Mouse (Mus musculus): Measurements from ENCODE around the gene Nrxn1. TPM values are rescaled to one million over a fixed set of nuclear protein-coding genes. Genes with fewer than 3 reads are reported as not detected.
"Not testable (repeated sequence)": the region's sequence is repeated elsewhere in the genome, so short reads cannot be mapped to it uniquely, and the experiment has no call there.

Nrxn1 gene
- total and polyA plus RNA-seq, 2 experiments from 2014 or later: 242 to 376 TPM

GRCm38 (mm10) chr17:90546806-90547205 lies 546.1 kb downstream of the Nrxn1 start:
- WGBS: 38% methylated on average over 4 of the region's 4 CpGs
- Histone ChIP-seq H3K36me3 (ENCODE audit: insufficient read depth) (no peaks in the 10 kb centered on the region), H3K4me1 (ENCODE audit: insufficient read depth) (0 out of 2 replicates have a peak, but pooled peaks cover 8% of the 10 kb centered on the region), H3K9me3 (ENCODE audit: low read length) (no peaks in the 10 kb centered on the region), H3K4me3 (ENCODE audit: low read depth, low read length) (no peak overlapping the region), H3K27ac (ENCODE audit: low read depth, low read length) (no peak overlapping the region), H3K4me2 (ENCODE audit: low read depth) (no peak overlapping the region), H3K9ac (no peak overlapping the region), H3K27me3 (ENCODE audit: insufficient read depth, low read length) (no peaks in the 10 kb centered on the region)
- ATAC-seq (no peak), DNase-seq (no peak)
- no peak for TF ChIP-seq CTCF (IDR thresholded peaks at IDR 0.05; ENCODE audit: low read depth)

- WGBS: 25% methylated on average over 8 of the region's 8 CpGs
- H3K4me3 ChIP-seq (ENCODE audit: low read depth, low read length): no peak overlapping the region
- H3K36me3 ChIP-seq (ENCODE audit: insufficient read depth): no peaks in the 10 kb centered on the region
- ATAC-seq (peak; percentile 45; the same call in 1 of the 2 replicates), DNase-seq (peak; percentile 31)
- TF ChIP-seq CTCF (IDR thresholded peaks at IDR 0.05; ENCODE audit: low read depth): no peak
- H3K9ac ChIP-seq: no peak overlapping the region
- H3K27me3 ChIP-seq (ENCODE audit: insufficient read depth, low read length): no peaks in the 10 kb centered on the region
- no peak overlapping the region for H3K4me2 ChIP-seq (ENCODE audit: low read depth)
- no peaks in the 10 kb centered on the region for H3K9me3 ChIP-seq (ENCODE audit: low read length)
- H3K4me1 ChIP-seq (ENCODE audit: insufficient read depth): 0 out of 2 replicates have a peak, but pooled peaks cover 8% of the 10 kb centered on the region
- no peak overlapping the region for H3K27ac ChIP-seq (ENCODE audit: low read depth, low read length)
Measured at GRCm38 (mm10) chr17:90544639-90545259, 548.1 kb downstream of the Nrxn1 start.

- H3K4me1 ChIP-seq (ENCODE audit: insufficient read depth): 0 out of 2 replicates have a peak, but pooled peaks cover 8% of the 10 kb centered on the region
- no peaks in the 10 kb centered on the region for H3K36me3 ChIP-seq (ENCODE audit: insufficient read depth)
- no peak for TF ChIP-seq CTCF (IDR thresholded peaks at IDR 0.05; ENCODE audit: low read depth)
- ATAC-seq (no peak), DNase-seq (no peak)
- 17% methylated on average over 4 of the region's 4 CpGs for WGBS
- H3K27me3 ChIP-seq (ENCODE audit: insufficient read depth, low read length): no peaks in the 10 kb centered on the region
- no peak overlapping the region for H3K9ac ChIP-seq
- no peak overlapping the region for H3K27ac ChIP-seq (ENCODE audit: low read depth, low read length)
- no peaks in the 10 kb centered on the region for H3K9me3 ChIP-seq (ENCODE audit: low read length)
- no peak overlapping the region for H3K4me2 ChIP-seq (ENCODE audit: low read depth)
- no peak overlapping the region for H3K4me3 ChIP-seq (ENCODE audit: low read depth, low read length)
Measured at GRCm38 (mm10) chr17:90543986-90544638, 548.8 kb downstream of the Nrxn1 start.

GRCm38 (mm10) chr17:90531443-90531842 lies 561.4 kb downstream of the Nrxn1 start:
- Histone ChIP-seq H3K4me2 (ENCODE audit: low read depth) (no peak overlapping the region), H3K9ac (no peak overlapping the region), H3K9me3 (ENCODE audit: low read length) (no peaks in the 10 kb centered on the region), H3K4me3 (ENCODE audit: low read depth, low read length) (no peak overlapping the region), H3K27me3 (ENCODE audit: insufficient read depth, low read length) (no peaks in the 10 kb centered on the region), H3K4me1 (ENCODE audit: insufficient read depth) (no peaks in the 10 kb centered on the region), H3K27ac (ENCODE audit: low read depth, low read length) (peak overlapping the region; percentile 0; the same call in 1 of the 2 replicates), H3K36me3 (ENCODE audit: insufficient read depth) (no peaks in the 10 kb centered on the region)
- ATAC-seq: peak; percentile 27; the same call in 1 of the 2 replicates
- TF ChIP-seq CTCF (IDR thresholded peaks at IDR 0.05; ENCODE audit: low read depth): no peak
- 71% methylated on average over 2 of the region's 2 CpGs for WGBS
- DNase-seq: peak; percentile 57

- Histone ChIP-seq H3K4me3 (ENCODE audit: low read depth, low read length) (no peak overlapping the region), H3K27me3 (ENCODE audit: insufficient read depth, low read length) (no peaks in the 10 kb centered on the region), H3K36me3 (ENCODE audit: insufficient read depth) (no peaks in the 10 kb centered on the region), H3K4me2 (ENCODE audit: low read depth) (no peak overlapping the region), H3K9me3 (ENCODE audit: low read length) (no peaks in the 10 kb centered on the region), H3K9ac (no peak overlapping the region), H3K4me1 (ENCODE audit: insufficient read depth) (no peaks in the 10 kb centered on the region), H3K27ac (ENCODE audit: low read depth, low read length) (no peak overlapping the region)
- no peak for DNase-seq
- WGBS: 62% methylated on average over 2 of the region's 2 CpGs
- ATAC-seq: no peak
- TF ChIP-seq CTCF (IDR thresholded peaks at IDR 0.05; ENCODE audit: low read depth): no peak
Measured at GRCm38 (mm10) chr17:90506026-90506425, 586.8 kb downstream of the Nrxn1 start.

- WGBS: 67% methylated on average over 7 of the region's 7 CpGs
- H3K9ac ChIP-seq; DNase-seq; H3K27me3 ChIP-seq (ENCODE audit: insufficient read depth, low read length); H3K4me3 ChIP-seq (ENCODE audit: low read depth, low read length); H3K4me1 ChIP-seq (ENCODE audit: insufficient read depth); H3K36me3 ChIP-seq (ENCODE audit: insufficient read depth); H3K27ac ChIP-seq (ENCODE audit: low read depth, low read length); H3K9me3 ChIP-seq (ENCODE audit: low read length); ATAC-seq; H3K4me2 ChIP-seq (ENCODE audit: low read depth): not testable (repeated sequence)
Measured at GRCm38 (mm10) chr17:90503999-90504398, 588.9 kb downstream of the Nrxn1 start.

- peak; percentile 58 for ATAC-seq
- 52% methylated on average over 6 of the region's 6 CpGs for WGBS
- no peaks in the 10 kb centered on the region for H3K9me3 ChIP-seq (ENCODE audit: low read length)
- TF ChIP-seq CTCF (IDR thresholded peaks at IDR 0.05; ENCODE audit: low read depth): peak; percentile 82
- 0 out of 2 replicates have a peak overlapping the region, but pooled peaks have one; percentile 21 for H3K27ac ChIP-seq (ENCODE audit: low read depth, low read length)
- no peaks in the 10 kb centered on the region for H3K4me1 ChIP-seq (ENCODE audit: insufficient read depth)
- no peaks in the 10 kb centered on the region for H3K27me3 ChIP-seq (ENCODE audit: insufficient read depth, low read length)
- no peak overlapping the region for H3K9ac ChIP-seq
- H3K36me3 ChIP-seq (ENCODE audit: insufficient read depth): no peaks in the 10 kb centered on the region
- peak; percentile 89 for DNase-seq
- H3K4me3 ChIP-seq (ENCODE audit: low read depth, low read length): no peak overlapping the region
- no peak overlapping the region for H3K4me2 ChIP-seq (ENCODE audit: low read depth)
Measured at GRCm38 (mm10) chr17:90501023-90501675, 591.7 kb downstream of the Nrxn1 start.
